Mouse (Mus musculus) gastrocnemius, postnatal 14 days (tissue): ENCODE data around the gene Ankrd2. TPM values are rescaled to one million over a fixed set of nuclear protein-coding genes. Genes with fewer than 3 reads are reported as not detected.

Experiments
- DNase-seq: peaks from one replicate; pipeline ENCODE4 v3.0.0; 2021; ENCODE audit warnings: mixed read lengths
- intact Hi-C: fragments of 180-260 bp; cut with DNase I; formaldehyde crosslinking; loops from one replicate; pipeline ENCODE4 v1.15.1; 2025; ENCODE audit warnings: low total_unique reads
- long read RNA-seq, 2 experiments: library from polyadenylated mRNA; stranded (forward); transcript quantifications; one replicate each; pipeline ENCODE4 v2.0.0; 2021
- total RNA-seq, 2 experiments: library from RNA; stranded (reverse); gene quantifications; 2 replicates each; pipeline ENCODE4 v1.2.3; 2021

Gene Ankrd2
- total RNA-seq, result 100 to 1,000 TPM; 113 to 188 TPM
- long read RNA-seq, experiment 1, transcript Ankrd2-202 (9 exons, 1,138 nt), result major isoform, 68 of 86 reads
- long read RNA-seq, experiment 1, partial matches to known transcripts, result 12 of 86 reads
- long read RNA-seq, experiment 1, other reads (novel, unspliced or antisense), result 6 of 86 reads
- long read RNA-seq, experiment 2, transcript Ankrd2-202 (9 exons, 1,138 nt), result major isoform, 116 of 143 reads
- long read RNA-seq, experiment 2, partial matches to known transcripts, result 14 of 143 reads
- long read RNA-seq, experiment 2, other reads (novel, unspliced or antisense), result 13 of 143 reads

GRCm38 (mm10) chr19:42035456-42036248 is at the start of gene Ankrd2:
Gene Ankrd2, plus strand, starts transcription at chr19:42036000.
- intact Hi-C loops, result loop anchor here (5.0 to 10.0 kb wide), 2 partner anchors 37 to 129 kb away; partner anchors contain the start of gene Zfyve27
- peak; percentile 87 for DNase-seq

- intact Hi-C loops, result no loop called here
- peak; percentile 71 for DNase-seq
Observed at GRCm38 (mm10) chr19:41987206-41987605, 48.6 kb upstream of the Ankrd2 start.

GRCm38 (mm10) chr19:41989810-41990209 is 46.0 kb upstream of the Ankrd2 start:
- no peak for DNase-seq

GRCm38 (mm10) chr19:41991926-41992477 is 43.8 kb upstream of the Ankrd2 start:
- intact Hi-C loops, result no loop called here
- DNase-seq, result no peak

More at GRCm38 (mm10) chr19:41989810-41990209, 46.0 kb upstream of the Ankrd2 start:
- intact Hi-C loops, result no loop called here

GRCm38 (mm10) chr19:41992971-41993370 is 42.8 kb upstream of the Ankrd2 start:
- no peak for DNase-seq
- intact Hi-C loops, result no loop called here

GRCm38 (mm10) chr19:41993484-41993883 is 42.3 kb upstream of the Ankrd2 start:
- intact Hi-C loops, result no loop called here
- DNase-seq, result peak; percentile 94

- no peak for DNase-seq
Observed at GRCm38 (mm10) chr19:41994023-41994422, 41.8 kb upstream of the Ankrd2 start.

GRCm38 (mm10) chr19:41995483-41995882 is 40.3 kb upstream of the Ankrd2 start:
- DNase-seq, result no peak
- intact Hi-C loops, result no loop called here

More at GRCm38 (mm10) chr19:41994023-41994422, 41.8 kb upstream of the Ankrd2 start:
- intact Hi-C loops, result no loop called here

GRCm38 (mm10) chr19:41997090-41997489 is 38.7 kb upstream of the Ankrd2 start:
- DNase-seq, result no peak
- intact Hi-C loops, result no loop called here

- intact Hi-C loops, result no loop called here
- DNase-seq, result no peak
Observed at GRCm38 (mm10) chr19:41998770-41999548, 36.8 kb upstream of the Ankrd2 start.

GRCm38 (mm10) chr19:41999688-42000283 is 36.0 kb upstream of the Ankrd2 start:
- intact Hi-C loops, result no loop called here
- DNase-seq, result no peak

- intact Hi-C loops, result no loop called here
Observed at GRCm38 (mm10) chr19:42000446-42000958, 35.3 kb upstream of the Ankrd2 start.

GRCm38 (mm10) chr19:42001253-42001980 is 34.4 kb upstream of the Ankrd2 start:
- intact Hi-C loops, result no loop called here
- DNase-seq, result no peak

More at GRCm38 (mm10) chr19:42000446-42000958, 35.3 kb upstream of the Ankrd2 start:
- peak; percentile 55 for DNase-seq

- DNase-seq, result no peak
- intact Hi-C loops, result no loop called here
Observed at GRCm38 (mm10) chr19:42004258-42004657, 31.5 kb upstream of the Ankrd2 start.

- no peak for DNase-seq
- intact Hi-C loops, result no loop called here
Observed at GRCm38 (mm10) chr19:42005616-42006015, 30.2 kb upstream of the Ankrd2 start.

- no peak for DNase-seq
- intact Hi-C loops, result no loop called here
Observed at GRCm38 (mm10) chr19:42006568-42006967, 29.2 kb upstream of the Ankrd2 start.

- intact Hi-C loops, result no loop called here
- DNase-seq, result no peak
Observed at GRCm38 (mm10) chr19:42008586-42008985, 27.2 kb upstream of the Ankrd2 start.

GRCm38 (mm10) chr19:42009067-42009466 is 26.7 kb upstream of the Ankrd2 start:
- no peak for DNase-seq

More at GRCm38 (mm10) chr19:42009067-42009466, 26.7 kb upstream of the Ankrd2 start:
- intact Hi-C loops, result no loop called here
